Mouse (Mus musculus) liver, embryonic 14.5 days (tissue): ENCODE measurements around the gene Zdhhc16. TPM values are rescaled to one million over a fixed set of nuclear protein-coding genes. Genes with fewer than 3 reads are reported as not detected.
A peak's percentile ranks its signal among the peaks of the same experiment; 100 is the strongest.

ENCODE experiments used
- ATAC-seq: fragments of 200-750 bp; cut with Nextera tagmentation; 2 replicates; pipeline ENCODE4 v1.8.0; 2017; ENCODE audit warnings: moderate number of reproducible peaks, mild to moderate bottlenecking, moderate library complexity; ENCODE audit not compliant: insufficient read depth
- DNase-seq, 3 experiments: peaks; one replicate each; pipeline ENCODE4 v3.0.0-alpha.2; 2012 to 2013; ENCODE audit warnings: low read depth in 3 of 3, low spot score in 3 of 3
- H3K27ac ChIP-seq: fragments of 300-500 bp; sonication (generic); 2 replicates; pipeline ENCODE4 v1.5.1; 2014; ENCODE audit warnings: moderate library complexity, mild to moderate bottlenecking, control low read depth, inconsistent platforms
- H3K27me3 ChIP-seq: fragments of 300-500 bp; sonication (generic); 2 replicates; pipeline ENCODE4 v1.6.1; 2014; ENCODE audit warnings: mild to moderate bottlenecking, low read length, moderate library complexity; ENCODE audit not compliant: control insufficient read depth, insufficient read depth
- H3K36me3 ChIP-seq: fragments of 300-500 bp; sonication (generic); replicated peaks from 2 replicates; pipeline ENCODE4 v1.6.1; 2014; ENCODE audit warnings: low read depth; ENCODE audit not compliant: control insufficient read depth, insufficient read depth
- H3K4me1 ChIP-seq, 2 experiments: fragments of 200-500 bp in 1 of 2; fragments of 300-500 bp in 1 of 2; sonication (generic) in 1 of 2; replicated peaks; 2 replicates each; pipeline ENCODE4 v1.6.1; 2012 to 2014; ENCODE audit warnings: antibody characterized with exemption in 1 of 2, inconsistent platforms in 1 of 2, low read length in 1 of 2; ENCODE audit not compliant: control insufficient read depth in 2 of 2, insufficient read depth in 2 of 2
- H3K4me2 ChIP-seq: fragments of 300-500 bp; sonication (generic); 2 replicates; pipeline ENCODE4 v1.6.1; 2014; ENCODE audit warnings: low read depth, mild to moderate bottlenecking, control low read depth, moderate library complexity
- H3K4me3 ChIP-seq, 2 experiments: fragments of 200-500 bp in 1 of 2; fragments of 300-500 bp in 1 of 2; sonication (generic) in 1 of 2; 2 replicates each; pipeline ENCODE4 v1.5.1; 2012 to 2014; ENCODE audit warnings: low read depth in 2 of 2, low read length in 2 of 2, mild to moderate bottlenecking in 2 of 2, control low read depth in 1 of 2, inconsistent platforms in 1 of 2, moderate library complexity in 1 of 2; ENCODE audit not compliant: insufficient read depth in 1 of 2
- H3K9ac ChIP-seq: fragments of 300-500 bp; sonication (generic); replicated peaks from 2 replicates; pipeline ENCODE4 v1.6.1; 2014; ENCODE audit warnings: mild to moderate bottlenecking, control low read depth, moderate library complexity
- H3K9me3 ChIP-seq: fragments of 300-500 bp; sonication (generic); 2 replicates; pipeline ENCODE4 v1.6.1; 2016; ENCODE audit warnings: low read length, mixed read lengths; ENCODE audit not compliant: control insufficient read depth
- CTCF ChIP-seq: IDR thresholded peaks from 2 replicates; pipeline ENCODE4 v1.5.1; 2016; ENCODE audit warnings: antibody characterized with exemption, low read depth, control low read depth
- EP300 ChIP-seq: IDR thresholded peaks from 2 replicates; pipeline ENCODE4 v1.6.1; 2016; ENCODE audit warnings: antibody characterized with exemption, low read depth
- WGBS: fragments of 180-500 bp; shearing (Covaris S2); extraction: QIAGEN DNeasy Blood & Tissue Kit; methylation state at CpG from one replicate; pipeline ENCODE4 v1.1.7; 2014; ENCODE audit not compliant: insufficient replicate concordance; 5-methylcytosine and 5-hydroxymethylcytosine counted together
- polyA plus RNA-seq, 2 experiments: library from polyadenylated mRNA; depleted of rRNA in 1 of 2; stranded (reverse) in 1 of 2; unstranded in 1 of 2; fragments of >200 nt; fragmentation: Nextera tagmentation in 1 of 2; extraction: Ambion mirVana in 1 of 2; gene quantifications; 2 replicates each; pipeline versions ENCODE4 v1.2.1 to v1.2.3; 2012 to 2014

Zdhhc16 gene
- polyA plus RNA-seq, 2 experiments: 25.6 to 25.9 TPM

DNA sequence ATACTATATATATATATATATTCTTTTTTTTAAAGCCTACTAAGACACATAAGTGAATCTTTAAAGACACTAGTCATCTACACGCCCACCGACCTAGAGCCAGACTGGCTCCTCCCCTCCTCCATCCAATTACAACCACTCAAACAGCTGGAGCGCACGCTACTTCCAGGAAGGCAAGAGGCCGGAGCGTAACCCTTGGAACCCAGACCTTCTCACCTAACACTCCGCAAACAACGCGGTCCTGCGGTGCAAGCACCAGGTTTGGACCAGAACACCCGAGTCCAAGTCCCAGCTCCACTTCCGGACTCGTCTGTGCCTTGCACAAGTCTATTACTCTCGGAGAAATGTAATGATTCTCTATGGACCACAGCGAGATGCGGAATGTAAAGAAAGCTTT, 47.1 kb downstream of the Zdhhc16 start:
- H3K27me3 ChIP-seq: peaks cover 25% of the 10 kb centered on the region
- under 1% methylated on average over 16 of the region's 16 CpGs for WGBS

DNA sequence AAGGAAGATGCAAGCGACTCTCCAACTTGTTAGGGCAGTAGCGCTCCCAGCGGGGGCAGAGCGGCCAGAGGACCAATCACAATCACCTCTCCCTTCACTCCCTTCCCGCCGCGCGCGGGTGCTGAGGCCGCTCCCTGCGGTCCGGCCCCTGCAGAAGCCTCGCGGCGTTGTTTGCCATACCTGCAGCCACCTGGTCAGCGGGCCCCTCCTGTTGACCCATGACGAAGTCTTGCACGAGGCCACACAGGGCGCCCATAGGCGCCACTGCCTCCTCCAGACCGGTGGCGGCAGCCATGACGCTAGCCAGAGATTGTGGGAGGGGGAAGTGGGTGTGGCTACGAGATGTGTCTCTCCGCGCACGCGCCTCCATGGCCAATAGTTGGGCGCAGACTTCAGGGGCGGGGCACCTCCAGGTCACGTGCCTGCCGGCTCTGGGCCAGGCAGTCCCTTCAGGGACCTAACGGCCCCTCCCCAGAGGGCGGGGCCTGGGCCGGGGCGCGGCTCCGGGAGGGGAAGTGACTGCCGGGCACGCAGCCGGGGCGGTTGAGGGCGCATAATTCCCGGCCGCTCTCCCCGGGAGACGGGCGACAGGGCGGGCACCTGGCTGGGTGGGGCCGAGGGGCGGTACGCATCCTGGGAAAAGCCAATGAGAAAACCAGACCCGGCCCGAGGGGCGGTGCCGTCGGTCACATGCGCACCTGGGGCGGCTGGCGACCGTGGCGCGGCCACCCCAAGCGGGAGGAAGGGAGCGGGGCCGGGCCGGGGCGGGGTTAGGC, 47.7 kb downstream of the Zdhhc16 start, which contains the start of gene Mms19:
TSS of gene Mms19 (minus strand) at position 339 of the 776 bp plus-strand sequence.
- no peak for TF ChIP-seq EP300
- TF ChIP-seq CTCF: peak; percentile 40
- peak within 1 kb of the TSS; percentile 84 to 97 for H3K4me3 ChIP-seq
- H3K9me3 ChIP-seq: no peaks in the 10 kb centered on the region
- DNase-seq (peak; percentile 97 to 99 (median 97)), ATAC-seq (peak; percentile 92)
- peak within 1 kb of the TSS; percentile 81 for H3K9ac ChIP-seq
- H3K4me2 ChIP-seq: peak within 1 kb of the TSS; percentile 78
- peak within 1 kb of the TSS; percentile 89 for H3K27ac ChIP-seq
- peaks cover 25% of the 10 kb centered on the region for H3K27me3 ChIP-seq
- H3K4me1 ChIP-seq: 0 out of 4 replicates have a peak, but pooled peaks cover 0 to 2% of the 10 kb centered on the region in 2 experiments
- WGBS: under 1% methylated on average over 62 of the region's 68 CpGs
- H3K36me3 ChIP-seq: no peaks in the 10 kb centered on the region; the same call in 1 of the 2 replicates

More for the DNA sequence above, 47.1 kb downstream of the Zdhhc16 start:
- Histone ChIP-seq H3K9me3 (no peaks in the 10 kb centered on the region), H3K4me1 (0 out of 4 replicates have a peak, but pooled peaks cover 0 to 2% of the 10 kb centered on the region in 2 experiments), H3K9ac (peak overlapping the region; percentile 81), H3K27ac (peak overlapping the region; percentile 89), H3K4me3 (peak overlapping the region; percentile 84 to 97), H3K4me2 (peak overlapping the region; percentile 78), H3K36me3 (no peaks in the 10 kb centered on the region; the same call in 1 of the 2 replicates)
- peak; percentile 26 to 59 (median 31) for DNase-seq
- no peak for ATAC-seq
- TF ChIP-seq CTCF (no peak), EP300 (no peak)

DNA sequence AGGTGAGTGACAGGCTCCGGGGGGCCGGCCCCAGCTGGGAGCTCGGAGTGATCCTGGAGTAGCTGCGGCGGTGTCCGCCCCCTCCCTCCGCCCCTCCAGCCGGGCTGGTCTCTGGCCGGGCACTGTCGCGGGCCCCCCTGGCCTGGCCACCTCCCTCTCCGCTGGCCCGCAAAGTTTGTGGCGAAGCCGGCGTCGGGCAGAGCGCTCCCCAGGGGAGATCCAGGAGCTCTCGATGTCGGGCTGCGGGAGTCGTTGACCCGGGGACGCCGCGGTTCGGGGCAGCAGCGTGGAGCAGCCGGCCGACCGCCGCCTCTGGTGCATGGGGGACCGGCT, 48.3 kb downstream of the Zdhhc16 start, which contains the start of gene Ubtd1:
TSS of gene Ubtd1 (plus strand) at position 169 of the 333 bp plus-strand sequence.
- peak within 1 kb of the TSS; percentile 84 to 97 for H3K4me3 ChIP-seq
- 0 out of 4 replicates have a peak, but pooled peaks cover 0 to 2% of the 10 kb centered on the region in 2 experiments for H3K4me1 ChIP-seq
- H3K36me3 ChIP-seq: no peaks in the 10 kb centered on the region; the same call in 1 of the 2 replicates
- peaks cover 25% of the 10 kb centered on the region for H3K27me3 ChIP-seq
- H3K9me3 ChIP-seq: no peaks in the 10 kb centered on the region
- ATAC-seq: no peak
- peak within 1 kb of the TSS; percentile 81 for H3K9ac ChIP-seq
- H3K4me2 ChIP-seq: peak within 1 kb of the TSS; percentile 78
- TF ChIP-seq EP300: no peak
- TF ChIP-seq CTCF: no peak
- no peak for DNase-seq
- peak within 1 kb of the TSS; percentile 89 for H3K27ac ChIP-seq
- WGBS: 0% methylated on average over 31 of the region's 33 CpGs

DNA sequence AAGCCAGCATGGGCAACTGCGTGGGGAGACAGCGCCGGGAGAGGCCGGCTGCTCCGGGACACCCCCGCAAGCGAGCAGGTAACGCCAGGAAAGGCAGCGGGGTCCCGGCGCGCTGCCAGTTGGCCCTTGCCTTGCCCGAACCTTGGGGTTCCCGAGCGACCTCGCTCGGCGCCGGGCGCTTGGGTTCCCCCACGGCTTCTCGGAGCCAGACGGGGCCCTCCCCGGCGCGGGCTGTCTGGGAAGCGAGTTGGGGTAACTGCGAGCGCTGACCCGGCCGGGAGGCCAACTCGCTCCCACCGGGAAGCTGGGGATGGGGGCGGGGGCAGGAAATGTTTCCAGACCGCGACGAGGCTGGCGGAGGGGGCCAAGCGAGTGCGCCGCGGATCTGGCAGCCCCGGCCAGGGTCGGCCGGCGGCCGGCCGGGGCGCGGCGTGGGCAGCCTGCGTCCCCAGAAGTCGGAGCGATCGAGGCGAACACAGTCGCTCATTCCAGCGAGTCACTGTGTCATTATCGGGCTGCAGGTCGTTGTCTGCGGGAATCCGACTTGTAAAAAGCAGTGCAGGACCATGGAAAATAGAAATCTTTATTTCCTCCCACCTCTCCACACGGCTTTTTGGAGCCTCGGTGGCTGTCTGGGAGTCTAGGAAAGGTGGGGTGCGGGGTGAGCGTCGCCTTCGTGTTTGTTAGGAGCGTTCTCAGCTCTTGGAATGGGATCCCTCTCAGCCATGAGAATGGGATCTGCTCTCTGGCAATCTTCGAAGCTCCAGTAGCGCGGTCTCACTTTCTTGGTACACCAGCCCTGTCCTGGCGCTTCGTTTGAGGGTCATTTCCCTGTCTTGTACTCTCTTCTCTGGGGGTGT, 48.9 kb downstream of the Zdhhc16 start:
- Histone ChIP-seq H3K27ac (no peak overlapping the region), H3K4me2 (peak overlapping the region; percentile 78), H3K36me3 (no peaks in the 10 kb centered on the region), H3K4me1 (0 out of 4 replicates have a peak, but pooled peaks cover 0 to 2% of the 10 kb centered on the region in 2 experiments), H3K9me3 (no peaks in the 10 kb centered on the region), H3K27me3 (peaks cover 25% of the 10 kb centered on the region), H3K9ac (peak overlapping the region; percentile 58), H3K4me3 (peak overlapping the region; percentile 61 to 97)
- DNase-seq (no peak), ATAC-seq (no peak)
- WGBS: under 1% methylated on average over 74 of the region's 74 CpGs
- TF ChIP-seq EP300 (no peak), CTCF (no peak)
